ENCODE assay signal across 9 mouse cellular contexts in the genomic region with DNA sequence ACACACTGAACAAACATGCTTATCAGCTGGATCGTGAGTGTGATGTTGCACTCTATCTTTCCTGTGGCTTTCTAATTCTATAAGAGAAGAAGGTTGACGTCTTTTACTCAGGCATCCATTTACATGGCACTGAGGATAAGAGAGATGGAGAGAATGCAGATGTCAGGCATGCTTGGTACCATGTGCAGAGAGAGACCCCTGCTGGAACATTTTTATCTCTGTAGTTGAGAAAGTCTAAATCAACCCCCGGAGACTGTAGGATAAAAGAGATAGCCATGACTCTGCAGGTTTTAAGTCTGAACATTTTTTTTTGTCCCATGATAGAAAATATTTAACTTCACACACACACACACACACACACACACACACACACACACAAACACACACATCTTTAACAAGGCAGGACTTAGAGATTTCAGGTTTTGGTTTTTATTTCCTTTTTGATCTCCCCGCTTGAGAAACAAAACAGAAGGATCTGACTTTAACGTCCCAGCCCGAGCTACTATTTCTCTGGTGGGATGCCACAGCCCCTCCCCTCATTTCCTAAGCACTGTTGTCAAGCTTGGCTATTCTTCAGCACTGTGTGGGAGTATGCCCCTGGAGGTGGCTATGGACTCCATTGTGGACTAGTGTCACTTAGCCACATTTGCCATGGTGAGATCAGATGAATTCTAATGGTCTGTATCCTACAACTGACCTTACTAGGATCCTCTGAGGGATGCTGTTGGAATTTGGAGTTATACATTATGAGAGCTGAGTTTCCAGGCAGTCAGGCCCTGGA. TPM values are rescaled to one million over a fixed set of nuclear protein-coding genes. Genes with fewer than 3 reads are reported as not detected.
DNase-seq lines count a peak whose midpoint lies in the region; ATAC-seq lines count a peak whose summit lies in the region.
"Had no signal": no experiment of that assay in that cellular context is flagged by ENCODE, and none has a peak within 500 bp of the region (broad histone marks: within the 10 kb centered on the region; RNA-seq: fewer than 3 reads in every experiment).

No protein-coding gene starts in this region.

- no peak overlapping the region for H3K9ac ChIP-seq in limb, embryonic 13.5 days
- no peak overlapping the region for H3K9ac ChIP-seq in forebrain, embryonic 12.5 days
- H3K9ac ChIP-seq in hindbrain, embryonic 14.5 days: no peak overlapping the region
- no peak overlapping the region for H3K9ac ChIP-seq in midbrain, embryonic 16.5 days (ENCODE audit: low read depth, low read length)
- H3K9ac ChIP-seq: embryonic facial prominence, embryonic 13.5 days had no signal

- H3K36me3 ChIP-seq in limb, embryonic 13.5 days: no peaks in the 10 kb centered on the region
- H3K36me3 ChIP-seq in limb, embryonic 10.5 days: no peaks in the 10 kb centered on the region
- no peaks in the 10 kb centered on the region for H3K36me3 ChIP-seq in forebrain, embryonic 12.5 days (replicated peaks)
- H3K36me3 ChIP-seq in hindbrain, embryonic 14.5 days (replicated peaks; ENCODE audit: control insufficient read depth, insufficient read depth): no peaks in the 10 kb centered on the region
- H3K36me3 ChIP-seq in midbrain, embryonic 16.5 days (ENCODE audit: control insufficient read depth, insufficient read depth, low read length): no peaks in the 10 kb centered on the region
- H3K36me3 ChIP-seq: embryonic facial prominence, embryonic 13.5 days had no signal

- no peak overlapping the region for H3K4me3 ChIP-seq in limb, embryonic 13.5 days
- H3K4me3 ChIP-seq in limb, embryonic 10.5 days: no peak overlapping the region
- H3K4me3 ChIP-seq in forebrain, embryonic 12.5 days (replicated peaks): no peak overlapping the region
- no peak overlapping the region for H3K4me3 ChIP-seq in hindbrain, embryonic 14.5 days (replicated peaks; ENCODE audit: low read length)
- H3K4me3 ChIP-seq in midbrain, embryonic 16.5 days (ENCODE audit: low read depth, low read length): no peak overlapping the region
- H3K4me3 ChIP-seq: embryonic facial prominence, embryonic 13.5 days had no signal

- WGBS in limb, embryonic 13.5 days: 50% methylated on average over 6 of the region's 6 CpGs
- WGBS in limb, embryonic 10.5 days: 58% methylated on average over 6 of the region's 6 CpGs
- WGBS in forebrain, embryonic 12.5 days: 54% methylated on average over 6 of the region's 6 CpGs
- WGBS in hindbrain, embryonic 14.5 days: 38% methylated on average over 6 of the region's 6 CpGs
- 53% methylated on average over 6 of the region's 6 CpGs for WGBS in midbrain, embryonic 16.5 days

- DNase-seq in limb, embryonic 10.5 days (ENCODE audit: low spot score): no peak
- peak; percentile 3 to 28 for DNase-seq in adrenal gland, postnatal 36 days
- peak; percentile 84 for DNase-seq in hindbrain, embryonic 14.5 days (ENCODE audit: low spot score)
- DNase-seq in left cerebral cortex, adult 18-20 months (ENCODE audit: low spot score in 2 of 2): peak; percentile 44 to 47
- DNase-seq in urinary bladder, postnatal 25 days (ENCODE audit: low spot score): no peak

- H3K4me2 ChIP-seq in limb, embryonic 13.5 days (replicated peaks): no peak overlapping the region
- H3K4me2 ChIP-seq in forebrain, embryonic 12.5 days: no peak overlapping the region
- no peak overlapping the region for H3K4me2 ChIP-seq in hindbrain, embryonic 14.5 days (replicated peaks)
- H3K4me2 ChIP-seq in midbrain, embryonic 16.5 days (ENCODE audit: low read length): no peak overlapping the region
- H3K4me2 ChIP-seq: embryonic facial prominence, embryonic 13.5 days had no signal

- H3K27me3 ChIP-seq in limb, embryonic 13.5 days: 0 out of 2 replicates have a peak, but pooled peaks cover 3% of the 10 kb centered on the region
- H3K27me3 ChIP-seq in limb, embryonic 10.5 days (ENCODE audit: low read depth, poor library complexity, severe bottlenecking): no peaks in the 10 kb centered on the region
- H3K27me3 ChIP-seq in forebrain, embryonic 12.5 days: no peaks in the 10 kb centered on the region
- H3K27me3 ChIP-seq in hindbrain, embryonic 14.5 days (ENCODE audit: control insufficient read depth, insufficient read depth, low read length): no peaks in the 10 kb centered on the region
- no peaks in the 10 kb centered on the region for H3K27me3 ChIP-seq in midbrain, embryonic 16.5 days (ENCODE audit: control insufficient read depth, insufficient read depth, low read depth, low read length)
- H3K27me3 ChIP-seq: embryonic facial prominence, embryonic 13.5 days had no signal

- H3K9me3 ChIP-seq in limb, embryonic 13.5 days: no peaks in the 10 kb centered on the region
- H3K9me3 ChIP-seq in limb, embryonic 10.5 days (replicated peaks): no peaks in the 10 kb centered on the region
- H3K9me3 ChIP-seq in forebrain, embryonic 12.5 days: no peaks in the 10 kb centered on the region
- H3K9me3 ChIP-seq in hindbrain, embryonic 14.5 days (ENCODE audit: control insufficient read depth, low read length): no peaks in the 10 kb centered on the region
- H3K9me3 ChIP-seq in midbrain, embryonic 16.5 days (replicated peaks; ENCODE audit: control insufficient read depth, low read length, poor library complexity, severe bottlenecking): no peaks in the 10 kb centered on the region
- H3K9me3 ChIP-seq: embryonic facial prominence, embryonic 13.5 days had no signal

- ATAC-seq in limb, embryonic 13.5 days (ENCODE audit: low FRiP score, low read depth): peak; percentile 66; the same call in 1 of the 2 replicates
- ATAC-seq in forebrain, embryonic 12.5 days (ENCODE audit: low FRiP score): peak; percentile 75
- ATAC-seq in hindbrain, embryonic 14.5 days (ENCODE audit: low FRiP score): peak; percentile 66
- ATAC-seq in midbrain, embryonic 16.5 days: peak; percentile 82

- no peak overlapping the region for H3K27ac ChIP-seq in limb, embryonic 13.5 days
- no peak overlapping the region for H3K27ac ChIP-seq in limb, embryonic 10.5 days
- H3K27ac ChIP-seq in forebrain, embryonic 12.5 days: no peak overlapping the region
- H3K27ac ChIP-seq in hindbrain, embryonic 14.5 days: no peak overlapping the region
- H3K27ac ChIP-seq in midbrain, embryonic 16.5 days (ENCODE audit: low read length): no peak overlapping the region
- H3K27ac ChIP-seq: embryonic facial prominence, embryonic 13.5 days had no signal

- H3K4me1 ChIP-seq in limb, embryonic 13.5 days: peaks cover 13% of the 10 kb centered on the region
- H3K4me1 ChIP-seq in limb, embryonic 10.5 days: peaks cover 3% of the 10 kb centered on the region; the same call in 1 of the 2 replicates
- peaks cover 12% of the 10 kb centered on the region for H3K4me1 ChIP-seq in forebrain, embryonic 12.5 days
- peaks cover 8% of the 10 kb centered on the region; the same call in 1 of the 2 replicates for H3K4me1 ChIP-seq in hindbrain, embryonic 14.5 days (replicated peaks; ENCODE audit: control insufficient read depth, insufficient read depth, low read length)
- peaks cover 14% of the 10 kb centered on the region for H3K4me1 ChIP-seq in midbrain, embryonic 16.5 days (ENCODE audit: control insufficient read depth, insufficient read depth, low read length)

RNA-seq across cellular contexts. Expression of gene Slc9a9, which starts 55.6 kb away (rescaled TPM):
- polyA plus RNA-seq in limb, embryonic 13.5 days (2015; fragmentation: Nextera tagmentation; extraction: Ambion mirVana): 3.6 and 3.9 TPM in 2 replicates
- 0.69 and 1.5 TPM in 2 replicates for polyA plus RNA-seq in limb, embryonic 10.5 days (2016; fragmentation: Nextera tagmentation; extraction: Ambion mirVana)
- 1 to 10 TPM; 2.2 to 3.2 TPM for total RNA-seq in adrenal gland, postnatal 36 days (2021)
- 2.5 and 2.8 TPM in 2 replicates for polyA plus RNA-seq in forebrain, embryonic 12.5 days (2016; fragmentation: Nextera tagmentation; extraction: Ambion mirVana)
- 6.3 and 6.4 TPM in 2 replicates for polyA plus RNA-seq in hindbrain, embryonic 14.5 days (2014; fragmentation: Nextera tagmentation; extraction: Ambion mirVana)
- 10 to 100 TPM; 20.7 to 27.4 TPM for total RNA-seq in left cerebral cortex, adult 18-20 months (2021)
- polyA plus RNA-seq in midbrain, embryonic 16.5 days (2015; fragmentation: Nextera tagmentation; extraction: Ambion mirVana): 6.6 and 7.4 TPM in 2 replicates

Comparison
In these comparisons a context has a peak if more than half of its experiments do, and no peak if none do; other contexts are left out.
1. DNase-seq: peak in adrenal gland, postnatal 36 days (2 of 2), hindbrain, embryonic 14.5 days (single experiment) and left cerebral cortex, adult 18-20 months (2 of 2); none in limb, embryonic 10.5 days (single experiment) and urinary bladder, postnatal 25 days (single experiment).
2. Peak in every context shown above with its lines, with median percentiles within 50 percentile points of each other: ATAC-seq.